Mouse (Mus musculus) G1E (cell line): ENCODE measurements around the gene Chfr.

Source experiments
- CTCF ChIP-seq: IDR thresholded peaks from 2 replicates; pipeline ENCODE4 v1.5.1; 2012; ENCODE audit warnings: low read depth, low read length, inconsistent platforms, mixed read lengths
- GATA1 ChIP-seq: IDR thresholded peaks from 2 replicates; pipeline ENCODE4 v1.6.1; 2012; ENCODE audit warnings: borderline replicate concordance, low read length, inconsistent platforms, mixed read lengths
- GATA2 ChIP-seq: IDR thresholded peaks from 2 replicates; pipeline ENCODE4 v1.6.1; 2012; ENCODE audit warnings: low read depth, low read length, inconsistent platforms, borderline replicate concordance
- POLR2AphosphoS5 ChIP-seq: IDR thresholded peaks from 2 replicates; pipeline ENCODE4 v1.6.1; 2012; ENCODE audit warnings: low read depth, low read length, inconsistent platforms; ENCODE audit not compliant: insufficient replicate concordance
- TAL1 ChIP-seq: conservative IDR thresholded peaks from 2 replicates; pipeline ENCODE4 v1.6.1; 2012; ENCODE audit warnings: low read depth, low read length, inconsistent platforms, mixed read lengths

- no peak for TF ChIP-seq CTCF
- no peak for TF ChIP-seq GATA2
- TF ChIP-seq TAL1, result no peak
- no peak for TF ChIP-seq GATA1
- no peak for TF ChIP-seq POLR2AphosphoS5
Measured at GRCm38 (mm10) chr5:110181716-110182115, 46.1 kb downstream of the Chfr start.
